Mouse (Mus musculus): ENCODE measurements at regions not wholly inside any gene's neighbourhood (a gene's known extent, or its start where the extent isn't known, plus 50 kb on each side); places are given as distances from the start of the nearest gene placed in this dataset.

DNA sequence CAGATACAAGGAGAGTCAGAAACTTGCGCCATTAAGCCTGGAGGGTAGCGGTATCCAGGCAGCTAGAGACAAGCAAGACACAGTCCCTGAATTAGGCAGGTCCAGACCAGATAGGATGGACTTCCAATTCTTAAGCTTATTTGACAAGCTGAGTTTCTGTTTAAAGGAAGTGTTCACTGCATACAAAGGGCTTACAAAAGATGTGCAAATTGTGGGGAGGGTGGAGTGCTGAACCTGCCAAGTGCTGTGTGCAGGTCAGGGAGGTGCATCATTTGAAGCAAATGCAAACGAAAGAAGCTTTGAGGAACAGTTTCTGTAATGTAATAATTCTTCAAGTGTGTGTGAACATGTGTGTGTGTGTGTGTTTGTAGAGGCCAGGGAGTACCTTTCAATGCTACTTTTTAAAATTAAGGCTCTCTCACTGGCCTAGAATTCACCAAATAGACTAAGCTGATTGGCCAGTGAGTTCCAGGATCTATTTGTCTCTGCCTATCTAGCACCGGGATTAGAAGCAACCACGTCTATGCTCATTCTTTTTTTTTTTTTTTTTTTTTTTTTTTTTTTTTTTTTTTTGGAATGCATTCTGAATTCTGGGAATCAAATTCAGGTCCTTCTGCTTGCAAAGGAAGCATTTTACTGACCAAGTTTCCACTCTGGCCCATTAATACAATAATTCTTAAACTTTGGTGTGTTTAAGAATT, 74.6 kb upstream of the Gm4894 start:
- no peak overlapping the region for H3K4me3 ChIP-seq (replicated peaks; ENCODE audit: insufficient read depth, low read depth, low read length)
- no peak for DNase-seq
- no peak overlapping the region for H3K27ac ChIP-seq (ENCODE audit: insufficient read depth, low read length)
- TF ChIP-seq CTCF (IDR thresholded peaks at IDR 0.05; ENCODE audit: borderline replicate concordance, insufficient read depth, low read depth, low read length) (no peak), POLR2A (IDR thresholded peaks at IDR 0.05; ENCODE audit: borderline replicate concordance, insufficient read depth, low read length) (no peak)
- no peaks in the 10 kb centered on the region for H3K27me3 ChIP-seq (ENCODE audit: control insufficient read depth, insufficient read depth, low read length)
- peaks cover 6% of the 10 kb centered on the region; the same call in 1 of the 2 replicates for H3K4me1 ChIP-seq (ENCODE audit: control insufficient read depth, insufficient read depth, low read length)
- WGBS, result 92% methylated on average over 5 of the region's 5 CpGs

DNA sequence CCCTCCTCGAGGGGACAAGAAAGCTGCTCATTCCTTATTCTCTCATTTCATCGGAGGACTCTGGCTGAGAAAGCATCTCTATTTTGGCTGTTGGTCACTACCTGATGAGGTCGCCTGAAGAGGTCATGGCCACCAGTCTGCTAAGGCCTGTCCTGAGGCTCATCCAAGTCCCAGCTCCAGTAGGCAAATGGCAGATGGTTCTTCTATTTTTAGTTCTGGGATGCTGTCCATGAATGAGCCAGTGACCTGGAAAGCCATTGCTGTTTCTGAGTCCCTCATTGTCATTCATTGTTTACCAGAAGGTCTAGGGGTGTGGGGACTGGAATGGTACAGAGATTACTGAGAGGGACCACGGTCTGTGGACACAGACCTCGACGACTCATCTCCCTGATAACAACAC, 71.8 kb upstream of the Gm4894 start:
- TF ChIP-seq CTCF (IDR thresholded peaks at IDR 0.05; ENCODE audit: borderline replicate concordance, insufficient read depth, low read depth, low read length) (no peak), POLR2A (IDR thresholded peaks at IDR 0.05; ENCODE audit: borderline replicate concordance, insufficient read depth, low read length) (no peak)
- 8% methylated on average over 6 of the region's 6 CpGs for WGBS
- Histone ChIP-seq H3K27me3 (ENCODE audit: control insufficient read depth, insufficient read depth, low read length) (no peaks in the 10 kb centered on the region), H3K27ac (ENCODE audit: insufficient read depth, low read length) (peak overlapping the region; percentile 71), H3K4me3 (replicated peaks; ENCODE audit: insufficient read depth, low read depth, low read length) (no peak overlapping the region), H3K4me1 (ENCODE audit: control insufficient read depth, insufficient read depth, low read length) (peaks cover 6% of the 10 kb centered on the region; the same call in 1 of the 2 replicates)
- peak; percentile 74 to 95 for DNase-seq

DNA sequence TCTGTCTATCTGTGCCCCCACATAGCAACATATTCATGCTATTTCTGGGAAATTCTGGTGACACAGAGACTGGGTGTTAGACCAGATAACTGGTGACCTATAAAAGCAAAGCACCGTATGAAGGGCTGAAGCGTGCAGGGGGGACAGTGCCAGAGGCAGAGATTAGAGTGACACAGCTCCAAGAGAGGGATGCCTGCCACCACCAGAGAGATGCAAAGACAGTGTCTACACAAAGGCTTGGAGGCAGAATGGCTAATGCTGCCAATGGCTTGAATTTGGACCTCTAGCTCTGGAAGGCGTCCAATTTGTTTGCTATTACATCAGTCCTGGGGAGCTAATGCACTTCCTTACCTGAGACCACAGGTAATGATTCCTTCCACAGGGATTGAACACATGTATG, 65.5 kb upstream of the Gm4894 start:
- peak; percentile 65 to 86 for DNase-seq
- Histone ChIP-seq H3K4me3 (replicated peaks; ENCODE audit: insufficient read depth, low read depth, low read length) (no peak overlapping the region), H3K27ac (ENCODE audit: insufficient read depth, low read length) (no peak overlapping the region; the same call in 1 of the 2 replicates), H3K4me1 (ENCODE audit: control insufficient read depth, insufficient read depth, low read length) (peaks cover 14% of the 10 kb centered on the region; the same call in 1 of the 2 replicates), H3K27me3 (ENCODE audit: control insufficient read depth, insufficient read depth, low read length) (no peaks in the 10 kb centered on the region)
- 16% methylated on average over 3 of the region's 3 CpGs for WGBS
- TF ChIP-seq POLR2A (IDR thresholded peaks at IDR 0.05; ENCODE audit: borderline replicate concordance, insufficient read depth, low read length), result no peak
- no peak for TF ChIP-seq CTCF (IDR thresholded peaks at IDR 0.05; ENCODE audit: borderline replicate concordance, insufficient read depth, low read depth, low read length)

DNA sequence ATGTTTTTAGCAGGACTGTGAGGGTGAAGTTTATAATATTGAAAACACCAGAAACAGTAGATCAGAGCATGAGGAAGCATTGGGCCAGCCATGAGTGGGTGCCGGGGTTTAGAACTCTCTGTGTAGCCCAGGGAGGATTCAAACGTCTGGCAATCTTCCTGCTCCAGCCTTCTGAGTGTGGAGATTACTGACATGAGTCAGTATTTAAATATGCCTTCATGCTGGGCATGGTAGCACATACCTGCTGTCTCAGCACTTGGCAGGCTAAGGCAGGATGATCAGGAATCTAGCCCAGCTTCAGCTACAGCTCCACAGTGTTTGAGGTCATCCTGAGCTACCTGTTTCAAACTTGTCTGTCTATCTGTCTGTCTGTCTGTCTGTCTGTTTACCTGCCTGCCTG, 60.9 kb upstream of the Gm4894 start:
- Histone ChIP-seq H3K4me1 (ENCODE audit: control insufficient read depth, insufficient read depth, low read length) (peaks cover 14% of the 10 kb centered on the region; the same call in 1 of the 2 replicates), H3K4me3 (replicated peaks; ENCODE audit: insufficient read depth, low read depth, low read length) (no peak overlapping the region), H3K27me3 (ENCODE audit: control insufficient read depth, insufficient read depth, low read length) (no peaks in the 10 kb centered on the region), H3K27ac (ENCODE audit: insufficient read depth, low read length) (no peak overlapping the region)
- TF ChIP-seq CTCF (IDR thresholded peaks at IDR 0.05; ENCODE audit: borderline replicate concordance, insufficient read depth, low read depth, low read length) (no peak), POLR2A (IDR thresholded peaks at IDR 0.05; ENCODE audit: borderline replicate concordance, insufficient read depth, low read length) (no peak)
- peak; percentile 69 to 89 for DNase-seq
- 13% methylated on average over 2 of the region's 2 CpGs for whole genome bisulfite sequencing

DNA sequence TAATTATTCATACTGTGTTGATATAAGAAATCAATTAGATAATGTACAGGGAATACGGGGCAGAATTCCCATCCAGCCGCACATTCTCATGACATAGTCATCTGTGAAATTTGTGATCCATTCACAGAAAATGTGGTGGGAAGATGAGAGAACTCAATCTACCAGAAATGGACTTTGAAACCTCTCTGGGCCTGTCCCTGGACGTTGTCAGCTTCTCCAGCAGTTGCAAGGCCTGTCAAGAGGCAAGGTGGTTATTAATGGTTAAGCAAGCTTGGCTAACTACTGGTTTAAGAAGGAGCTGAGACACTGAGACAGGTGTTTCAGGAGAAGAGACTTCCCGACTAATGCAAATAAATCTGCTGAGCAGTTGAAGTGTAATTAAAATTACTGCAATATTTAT, 57.6 kb upstream of the Gm4894 start:
- DNase-seq, result no peak
- 89% methylated on average over 4 of the region's 4 CpGs for WGBS
- TF ChIP-seq POLR2A (IDR thresholded peaks at IDR 0.05; ENCODE audit: borderline replicate concordance, insufficient read depth, low read length), result no peak
- TF ChIP-seq CTCF (IDR thresholded peaks at IDR 0.05; ENCODE audit: borderline replicate concordance, insufficient read depth, low read depth, low read length), result no peak

More for the DNA sequence above, 57.6 kb upstream of the Gm4894 start:
- Histone ChIP-seq H3K4me3 (replicated peaks; ENCODE audit: insufficient read depth, low read depth, low read length) (no peak overlapping the region), H3K27me3 (ENCODE audit: control insufficient read depth, insufficient read depth, low read length) (no peaks in the 10 kb centered on the region), H3K27ac (ENCODE audit: insufficient read depth, low read length) (no peak overlapping the region), H3K4me1 (ENCODE audit: control insufficient read depth, insufficient read depth, low read length) (peaks cover 8% of the 10 kb centered on the region; the same call in 1 of the 2 replicates)
